Mouse (Mus musculus): ENCODE measurements at regions not wholly inside any gene's neighbourhood (a gene's known extent, or its start where the extent isn't known, plus 50 kb on each side); places are given as distances from the start of the nearest gene placed in this dataset.

GRCm38 (mm10) chr16:95833455-95833854 lies 131.6 kb downstream of the Ets2 start:
- TF ChIP-seq CTCF (IDR thresholded peaks at IDR 0.05; ENCODE audit: low read depth, low read length) (no peak), GATA1 (IDR thresholded peaks at IDR 0.05; ENCODE audit: borderline replicate concordance, low read length) (no peak), TAL1 (conservative IDR thresholded peaks at IDR 0.05; ENCODE audit: low read depth, low read length) (no peak)

All from G1E (cell line).